Mouse (Mus musculus) forebrain, embryonic 10.5 days (tissue): Measurements from ENCODE around the gene Rai1. TPM values are rescaled to one million over a fixed set of nuclear protein-coding genes. Genes with fewer than 3 reads are reported as not detected.

ENCODE experiments used
- DNase-seq: peaks from one replicate; pipeline ENCODE4 v3.0.0-alpha.2; 2017; ENCODE audit warnings: low spot score; ENCODE audit errors: extremely low spot score
- H3K27ac ChIP-seq: fragments of 300-500 bp; sonication (generic); 2 replicates; pipeline ENCODE4 v1.5.1; 2016; ENCODE audit warnings: mild to moderate bottlenecking
- H3K27me3 ChIP-seq: fragments of 300-500 bp; sonication (generic); 2 replicates; pipeline ENCODE4 v1.6.1; 2016; ENCODE audit warnings: mild to moderate bottlenecking; ENCODE audit not compliant: poor library complexity, severe bottlenecking
- H3K36me3 ChIP-seq: fragments of 300-500 bp; sonication (generic); replicated peaks from 2 replicates; pipeline ENCODE4 v1.6.1; 2016; ENCODE audit warnings: mild to moderate bottlenecking, moderate library complexity
- H3K4me1 ChIP-seq: fragments of 300-500 bp; sonication (generic); 2 replicates; pipeline ENCODE4 v1.6.1; 2016
- H3K4me3 ChIP-seq: fragments of 300-500 bp; sonication (generic); 2 replicates; pipeline ENCODE4 v1.5.1; 2016; ENCODE audit warnings: mild to moderate bottlenecking, moderate library complexity
- H3K9me3 ChIP-seq: fragments of 300-500 bp; sonication (generic); 2 replicates; pipeline ENCODE4 v1.6.1; 2016; ENCODE audit warnings: mild to moderate bottlenecking, moderate library complexity
- WGBS: fragments of 180-500 bp; shearing (Covaris S2); methylation state at CpG from one replicate; pipeline ENCODE4 v1.1.7; 2016; 5-methylcytosine and 5-hydroxymethylcytosine counted together
- polyA plus RNA-seq: library from polyadenylated mRNA; unstranded; fragments of >200 nt; fragmentation: Nextera tagmentation; extraction: Ambion mirVana; gene quantifications from 2 replicates; pipeline ENCODE4 v1.2.1, GENCODE M21; 2016

The Rai1 gene
- polyA plus RNA-seq, 1 experiment from 2014 or later = 25.3 TPM

- H3K36me3 ChIP-seq = no peaks in the 10 kb centered on the region
- H3K4me1 ChIP-seq = peaks cover 38% of the 10 kb centered on the region
- H3K27ac ChIP-seq = peak overlapping the region; percentile 51
- H3K4me3 ChIP-seq = no peak overlapping the region
- WGBS = 81% methylated on average over 13 of the region's 13 CpGs
- H3K27me3 ChIP-seq = no peaks in the 10 kb centered on the region
- H3K9me3 ChIP-seq = no peaks in the 10 kb centered on the region
- DNase-seq = no peak
Observed at GRCm38 (mm10) chr11:60229821-60230220, 125.0 kb downstream of the Rai1 start.

GRCm38 (mm10) chr11:60230512-60230911 is 125.7 kb downstream of the Rai1 start:
- no peaks in the 10 kb centered on the region for H3K9me3 ChIP-seq
- 90% methylated on average over 7 of the region's 7 CpGs for whole genome bisulfite sequencing
- no peaks in the 10 kb centered on the region for H3K27me3 ChIP-seq
- no peaks in the 10 kb centered on the region for H3K36me3 ChIP-seq
- H3K27ac ChIP-seq = peak overlapping the region; percentile 51; the same call in 1 of the 2 replicates
- H3K4me3 ChIP-seq = no peak overlapping the region
- DNase-seq = no peak
- H3K4me1 ChIP-seq = peaks cover 36% of the 10 kb centered on the region

- Histone ChIP-seq H3K27me3 (no peaks in the 10 kb centered on the region), H3K27ac (0 out of 2 replicates have a peak overlapping the region, but pooled peaks have one; percentile 52), H3K4me3 (no peak overlapping the region), H3K9me3 (no peaks in the 10 kb centered on the region), H3K4me1 (peaks cover 36% of the 10 kb centered on the region), H3K36me3 (no peaks in the 10 kb centered on the region)
- 73% methylated on average over 3 of the region's 3 CpGs for WGBS
- DNase-seq = no peak
Observed at GRCm38 (mm10) chr11:60231326-60231725, 126.5 kb downstream of the Rai1 start.

GRCm38 (mm10) chr11:60231951-60232350 is 127.1 kb downstream of the Rai1 start:
- Histone ChIP-seq H3K4me3 (no peak overlapping the region), H3K9me3 (no peaks in the 10 kb centered on the region), H3K27ac (peak overlapping the region; percentile 70), H3K36me3 (no peaks in the 10 kb centered on the region), H3K27me3 (no peaks in the 10 kb centered on the region), H3K4me1 (peaks cover 36% of the 10 kb centered on the region)
- DNase-seq = no peak
- WGBS = 43% methylated on average over 4 of the region's 4 CpGs

DNA sequence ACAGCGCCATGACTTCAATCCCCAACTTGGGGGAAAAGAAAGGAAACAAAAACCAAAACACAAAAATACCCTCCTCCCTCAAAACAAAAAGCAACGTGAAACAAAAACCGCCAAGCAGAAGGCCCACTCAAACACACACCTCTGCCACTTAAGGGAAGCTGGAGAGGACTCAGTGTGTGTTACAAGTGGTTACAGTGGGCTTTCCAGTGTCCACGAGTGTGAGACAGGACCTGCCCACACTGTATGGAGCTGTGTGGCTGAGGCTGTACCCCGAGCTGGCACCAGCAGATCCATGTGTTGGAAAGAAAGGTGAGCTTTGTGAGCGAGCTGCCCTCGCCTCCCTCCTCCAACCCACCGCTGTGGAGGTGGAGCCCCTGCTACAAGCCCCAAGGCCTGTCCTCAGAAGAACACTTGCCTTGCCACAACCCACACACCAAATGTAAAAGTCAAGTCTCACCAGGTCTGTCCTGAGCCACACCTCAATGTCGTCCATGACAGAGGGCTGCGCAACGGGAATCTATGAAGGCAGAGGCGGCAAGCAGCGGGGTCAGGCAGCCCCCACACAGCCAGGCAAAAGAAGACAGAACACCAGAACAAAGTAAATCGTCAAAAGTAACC is 127.7 kb downstream of the Rai1 start:
- Histone ChIP-seq H3K36me3 (no peaks in the 10 kb centered on the region), H3K27ac (peak overlapping the region; percentile 45), H3K9me3 (no peaks in the 10 kb centered on the region), H3K4me3 (no peak overlapping the region), H3K27me3 (no peaks in the 10 kb centered on the region), H3K4me1 (peaks cover 36% of the 10 kb centered on the region)
- 75% methylated on average over 14 of the region's 14 CpGs for WGBS
- no peak for DNase-seq

DNA sequence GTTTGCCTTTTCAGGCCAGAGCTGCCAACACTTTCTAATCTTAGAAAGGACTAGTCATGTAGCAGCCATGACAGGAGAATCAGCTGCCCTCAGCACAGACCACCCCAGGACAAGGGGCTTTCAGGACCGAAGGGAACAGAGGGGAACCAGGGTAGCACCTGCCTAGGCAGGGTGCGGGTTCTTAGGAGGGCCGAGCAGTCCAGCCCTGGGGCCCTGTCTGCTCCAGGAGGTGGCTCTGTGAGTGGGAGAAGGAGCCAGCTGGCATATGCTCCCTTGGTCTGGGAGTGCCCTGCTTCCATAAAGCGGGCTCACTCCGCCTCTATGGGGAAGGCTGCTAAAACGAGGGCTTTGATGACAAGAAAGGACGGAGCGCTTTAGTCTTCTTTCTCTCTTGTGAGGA is 128.4 kb downstream of the Rai1 start:
- Histone ChIP-seq H3K36me3 (no peaks in the 10 kb centered on the region), H3K27me3 (no peaks in the 10 kb centered on the region), H3K4me3 (no peak overlapping the region), H3K4me1 (peaks cover 36% of the 10 kb centered on the region), H3K9me3 (no peaks in the 10 kb centered on the region), H3K27ac (peak overlapping the region; percentile 32; the same call in 1 of the 2 replicates)
- DNase-seq = no peak
- WGBS = 76% methylated on average over 8 of the region's 8 CpGs

GRCm38 (mm10) chr11:60235351-60235750 is 130.5 kb downstream of the Rai1 start:
- H3K27ac ChIP-seq = no peak overlapping the region
- WGBS = 87% methylated on average over 5 of the region's 5 CpGs
- no peaks in the 10 kb centered on the region for H3K27me3 ChIP-seq
- peaks cover 4% of the 10 kb centered on the region for H3K36me3 ChIP-seq
- DNase-seq = no peak
- H3K9me3 ChIP-seq = no peaks in the 10 kb centered on the region
- H3K4me1 ChIP-seq = peaks cover 28% of the 10 kb centered on the region
- no peak overlapping the region for H3K4me3 ChIP-seq

GRCm38 (mm10) chr11:60240509-60240908 is 135.7 kb downstream of the Rai1 start:
- peaks cover 8% of the 10 kb centered on the region for H3K36me3 ChIP-seq
- no peak for DNase-seq
- no peaks in the 10 kb centered on the region for H3K27me3 ChIP-seq
- no peaks in the 10 kb centered on the region for H3K9me3 ChIP-seq
- WGBS = 90% methylated on average over 4 of the region's 4 CpGs
- no peak overlapping the region for H3K4me3 ChIP-seq
- H3K27ac ChIP-seq = no peak overlapping the region
- H3K4me1 ChIP-seq = peaks cover 8% of the 10 kb centered on the region

DNA sequence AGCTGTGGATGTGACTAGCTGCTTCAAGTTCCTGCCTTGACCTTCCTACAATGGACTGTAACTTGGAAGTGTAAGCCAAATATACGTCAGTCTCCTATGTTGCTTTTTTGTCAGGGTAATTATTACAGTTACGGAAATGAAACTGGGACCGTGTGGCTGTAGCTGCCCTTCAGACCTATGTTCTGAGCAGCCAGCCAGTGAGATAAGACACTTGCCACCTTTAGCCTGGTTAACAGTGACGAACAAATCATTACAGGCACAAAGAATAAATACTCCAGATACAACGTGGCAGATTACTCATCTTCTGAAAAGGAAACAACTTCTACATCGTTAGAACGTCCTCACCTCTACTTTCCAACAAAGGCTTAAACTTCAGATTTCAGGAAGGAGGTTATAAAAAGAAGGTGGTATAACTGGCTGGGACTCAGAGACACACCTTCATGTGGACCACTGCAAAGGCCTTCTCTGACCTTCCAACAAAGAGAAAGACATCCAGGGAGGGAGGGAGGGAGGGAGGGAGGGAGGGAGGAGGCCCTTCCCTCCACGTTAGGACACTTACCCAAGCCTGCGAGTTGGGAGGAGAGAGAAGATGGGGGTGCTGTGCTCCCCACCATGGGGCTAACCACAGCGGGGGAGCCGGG is 139.8 kb downstream of the Rai1 start:
- WGBS = 76% methylated on average over 11 of the region's 11 CpGs
- no peak for DNase-seq
- H3K36me3 ChIP-seq = peaks cover 8% of the 10 kb centered on the region

GRCm38 (mm10) chr11:60246077-60246476 is 141.3 kb downstream of the Rai1 start:
- Histone ChIP-seq H3K9me3 (no peaks in the 10 kb centered on the region), H3K4me1 (peaks cover 27% of the 10 kb centered on the region), H3K27me3 (no peaks in the 10 kb centered on the region), H3K4me3 (no peak overlapping the region), H3K27ac (peak overlapping the region; percentile 58; the same call in 1 of the 2 replicates), H3K36me3 (no peaks in the 10 kb centered on the region; the same call in 1 of the 2 replicates)
- DNase-seq = no peak

More for the DNA sequence above, 139.8 kb downstream of the Rai1 start:
- Histone ChIP-seq H3K4me1 (peaks cover 27% of the 10 kb centered on the region), H3K9me3 (no peaks in the 10 kb centered on the region), H3K27me3 (no peaks in the 10 kb centered on the region), H3K27ac (peak overlapping the region; percentile 58; the same call in 1 of the 2 replicates), H3K4me3 (no peak overlapping the region)

DNA sequence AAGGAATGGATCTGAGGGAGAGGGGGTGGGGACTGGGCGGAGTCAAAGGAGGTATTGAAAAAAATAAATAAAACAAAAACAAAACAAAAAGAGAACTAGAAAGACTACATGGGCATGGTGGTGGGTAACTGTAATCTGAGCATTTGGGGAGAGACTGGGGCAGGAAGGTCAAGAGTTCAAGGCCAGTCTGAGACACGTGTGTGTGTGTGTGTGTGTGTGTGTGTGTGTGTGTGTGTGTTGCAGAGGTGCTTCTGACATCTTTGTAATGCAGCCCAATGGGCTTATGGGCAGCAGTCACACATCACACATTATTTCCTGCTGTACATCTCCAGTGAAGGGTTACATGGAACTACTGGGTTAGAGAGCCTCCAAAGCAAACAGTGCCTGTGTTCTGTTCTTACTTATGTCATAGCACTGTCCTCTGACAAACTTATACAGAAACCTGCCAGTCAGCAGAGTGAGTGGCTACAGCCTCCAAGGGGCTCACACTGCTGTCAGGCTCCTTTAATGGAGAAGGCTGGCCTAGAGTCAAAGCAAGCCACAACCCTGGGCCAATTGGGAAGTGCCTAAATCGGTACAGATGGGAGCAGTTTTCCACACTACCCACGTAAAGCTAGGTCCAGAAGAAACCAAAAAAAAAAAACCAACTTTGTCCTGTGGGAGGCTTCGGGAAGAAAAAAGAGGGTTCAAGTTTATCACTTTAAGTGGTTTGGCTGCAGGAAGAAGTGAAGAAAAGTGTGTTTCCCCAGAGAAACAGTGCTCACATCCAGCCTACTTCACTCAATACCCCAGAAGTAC is 143.1 kb downstream of the Rai1 start:
- WGBS = 65% methylated on average over 5 of the region's 5 CpGs

More for the DNA sequence above, 143.1 kb downstream of the Rai1 start:
- peak overlapping the region; percentile 56 for H3K27ac ChIP-seq
- no peaks in the 10 kb centered on the region for H3K9me3 ChIP-seq
- H3K27me3 ChIP-seq = no peaks in the 10 kb centered on the region
- no peaks in the 10 kb centered on the region for H3K36me3 ChIP-seq
- H3K4me1 ChIP-seq = peaks cover 36% of the 10 kb centered on the region
- DNase-seq = no peak
- H3K4me3 ChIP-seq = no peak overlapping the region
